Mouse (Mus musculus): Measurements from ENCODE around the gene Abcc3. TPM values are rescaled to one million over a fixed set of nuclear protein-coding genes. Genes with fewer than 3 reads are reported as not detected.

Abcc3 gene
- polyA plus RNA-seq, 2 experiments, result 3.5 to 4.7 TPM

- WGBS (ENCODE audit: insufficient replicate concordance), result 16% methylated on average over 4 of the region's 4 CpGs
- no peak overlapping the region for H3K4me3 ChIP-seq (ENCODE audit: insufficient read depth in 1 of 2, low read depth in 2 of 2, low read length in 2 of 2)
- H3K36me3 ChIP-seq (replicated peaks; ENCODE audit: control insufficient read depth, insufficient read depth, low read depth), result no peaks in the 10 kb centered on the region
- no peak overlapping the region for H3K4me2 ChIP-seq (ENCODE audit: low read depth)
- no peak for ATAC-seq (ENCODE audit: insufficient read depth)
- no peak for TF ChIP-seq EP300 (IDR thresholded peaks at IDR 0.05; ENCODE audit: low read depth)
- no peak for TF ChIP-seq CTCF (IDR thresholded peaks at IDR 0.05; ENCODE audit: low read depth)
- H3K27ac ChIP-seq, result no peak overlapping the region
- H3K4me1 ChIP-seq (replicated peaks; ENCODE audit: control insufficient read depth in 2 of 2, insufficient read depth in 2 of 2, low read length in 1 of 2), result no peaks in the 10 kb centered on the region
- H3K27me3 ChIP-seq (ENCODE audit: control insufficient read depth, insufficient read depth, low read length), result peaks cover 7% of the 10 kb centered on the region
- no peak for DNase-seq (ENCODE audit: low read depth in 3 of 3, low spot score in 3 of 3)
- H3K9ac ChIP-seq (replicated peaks), result no peak overlapping the region
- H3K9me3 ChIP-seq (ENCODE audit: control insufficient read depth, low read length), result no peaks in the 10 kb centered on the region
Observed at GRCm38 (mm10) chr11:94428091-94428835, 35.5 kb upstream of the Abcc3 start.

- DNase-seq (ENCODE audit: low read depth in 3 of 3, low spot score in 3 of 3) (no peak), ATAC-seq (ENCODE audit: insufficient read depth) (no peak)
- WGBS (ENCODE audit: insufficient replicate concordance), result 29% methylated on average over 14 of the region's 14 CpGs
- no peak for TF ChIP-seq EP300 (IDR thresholded peaks at IDR 0.05; ENCODE audit: low read depth)
- TF ChIP-seq CTCF (IDR thresholded peaks at IDR 0.05; ENCODE audit: low read depth), result no peak
- no peaks in the 10 kb centered on the region for H3K27me3 ChIP-seq (ENCODE audit: control insufficient read depth, insufficient read depth, low read length)
- no peaks in the 10 kb centered on the region for H3K4me1 ChIP-seq (replicated peaks; ENCODE audit: control insufficient read depth in 2 of 2, insufficient read depth in 2 of 2, low read length in 1 of 2)
- no peaks in the 10 kb centered on the region for H3K9me3 ChIP-seq (ENCODE audit: control insufficient read depth, low read length)
- no peak overlapping the region for H3K4me2 ChIP-seq (ENCODE audit: low read depth)
- H3K36me3 ChIP-seq (replicated peaks; ENCODE audit: control insufficient read depth, insufficient read depth, low read depth), result no peaks in the 10 kb centered on the region
- H3K27ac ChIP-seq, result no peak overlapping the region
- no peak overlapping the region for H3K4me3 ChIP-seq (ENCODE audit: insufficient read depth in 1 of 2, low read depth in 2 of 2, low read length in 2 of 2)
- no peak overlapping the region for H3K9ac ChIP-seq (replicated peaks)
Observed at GRCm38 (mm10) chr11:94425656-94426055, 32.9 kb upstream of the Abcc3 start.

GRCm38 (mm10) chr11:94425215-94425614, 32.4 kb upstream of the Abcc3 start:
- Histone ChIP-seq H3K9me3 (ENCODE audit: control insufficient read depth, low read length) (no peaks in the 10 kb centered on the region), H3K9ac (replicated peaks) (no peak overlapping the region), H3K27ac (no peak overlapping the region), H3K27me3 (ENCODE audit: control insufficient read depth, insufficient read depth, low read length) (no peaks in the 10 kb centered on the region), H3K4me1 (replicated peaks; ENCODE audit: control insufficient read depth in 2 of 2, insufficient read depth in 2 of 2, low read length in 1 of 2) (no peaks in the 10 kb centered on the region), H3K4me3 (ENCODE audit: insufficient read depth in 1 of 2, low read depth in 2 of 2, low read length in 2 of 2) (no peak overlapping the region), H3K4me2 (ENCODE audit: low read depth) (no peak overlapping the region), H3K36me3 (replicated peaks; ENCODE audit: control insufficient read depth, insufficient read depth, low read depth) (no peaks in the 10 kb centered on the region)
- TF ChIP-seq CTCF (IDR thresholded peaks at IDR 0.05; ENCODE audit: low read depth) (no peak), EP300 (IDR thresholded peaks at IDR 0.05; ENCODE audit: low read depth) (no peak)
- WGBS (ENCODE audit: insufficient replicate concordance), result 35% methylated on average over 5 of the region's 5 CpGs
- no peak for DNase-seq (ENCODE audit: low read depth in 3 of 3, low spot score in 3 of 3)
- no peak for ATAC-seq (ENCODE audit: insufficient read depth)

- H3K27ac ChIP-seq, result no peak overlapping the region
- no peak overlapping the region for H3K4me3 ChIP-seq (ENCODE audit: insufficient read depth in 1 of 2, low read depth in 2 of 2, low read length in 2 of 2)
- no peaks in the 10 kb centered on the region for H3K9me3 ChIP-seq (ENCODE audit: control insufficient read depth, low read length)
- TF ChIP-seq CTCF (IDR thresholded peaks at IDR 0.05; ENCODE audit: low read depth) (no peak), EP300 (IDR thresholded peaks at IDR 0.05; ENCODE audit: low read depth) (no peak)
- H3K27me3 ChIP-seq (ENCODE audit: control insufficient read depth, insufficient read depth, low read length), result no peaks in the 10 kb centered on the region
- ATAC-seq (ENCODE audit: insufficient read depth) (no peak), DNase-seq (ENCODE audit: low read depth in 3 of 3, low spot score in 3 of 3) (no peak)
- H3K4me2 ChIP-seq (ENCODE audit: low read depth), result no peak overlapping the region
- H3K36me3 ChIP-seq (replicated peaks; ENCODE audit: control insufficient read depth, insufficient read depth, low read depth), result no peaks in the 10 kb centered on the region
- no peaks in the 10 kb centered on the region for H3K4me1 ChIP-seq (replicated peaks; ENCODE audit: control insufficient read depth in 2 of 2, insufficient read depth in 2 of 2, low read length in 1 of 2)
- 37% methylated on average over 15 of the region's 15 CpGs for WGBS (ENCODE audit: insufficient replicate concordance)
- H3K9ac ChIP-seq (replicated peaks), result no peak overlapping the region
Observed at GRCm38 (mm10) chr11:94424380-94424779, 31.6 kb upstream of the Abcc3 start.

- Histone ChIP-seq H3K27me3 (ENCODE audit: control insufficient read depth, insufficient read depth, low read length) (no peaks in the 10 kb centered on the region), H3K9ac (replicated peaks) (no peak overlapping the region), H3K36me3 (replicated peaks; ENCODE audit: control insufficient read depth, insufficient read depth, low read depth) (no peaks in the 10 kb centered on the region), H3K4me3 (ENCODE audit: insufficient read depth in 1 of 2, low read depth in 2 of 2, low read length in 2 of 2) (no peak overlapping the region), H3K4me2 (ENCODE audit: low read depth) (no peak overlapping the region), H3K9me3 (ENCODE audit: control insufficient read depth, low read length) (no peaks in the 10 kb centered on the region), H3K27ac (no peak overlapping the region), H3K4me1 (replicated peaks; ENCODE audit: control insufficient read depth in 2 of 2, insufficient read depth in 2 of 2, low read length in 1 of 2) (no peaks in the 10 kb centered on the region)
- DNase-seq (ENCODE audit: low read depth in 3 of 3, low spot score in 3 of 3) (no peak), ATAC-seq (ENCODE audit: insufficient read depth) (no peak)
- WGBS (ENCODE audit: insufficient replicate concordance), result 47% methylated on average over 5 of the region's 5 CpGs
- no peak for TF ChIP-seq CTCF (IDR thresholded peaks at IDR 0.05; ENCODE audit: low read depth)
- TF ChIP-seq EP300 (IDR thresholded peaks at IDR 0.05; ENCODE audit: low read depth), result no peak
Observed at GRCm38 (mm10) chr11:94423855-94424254, 31.1 kb upstream of the Abcc3 start.
